Mouse (Mus musculus) heart, postnatal 0 days (tissue): ENCODE results near the gene Rwdd3. TPM values are rescaled to one million over a fixed set of nuclear protein-coding genes. Genes with fewer than 3 reads are reported as not detected.

ENCODE experiments used
- ATAC-seq: fragments of 200-750 bp; cut with Nextera tagmentation; 2 replicates; pipeline ENCODE4 v1.8.0; 2017; ENCODE audit warnings: low read depth, moderate number of reproducible peaks, moderate library complexity; ENCODE audit not compliant: insufficient read depth
- DNase-seq: peaks from one replicate; pipeline ENCODE4 v3.0.0-alpha.2; 2016; ENCODE audit warnings: low spot score
- H3K27ac ChIP-seq: fragments of 300-500 bp; sonication (generic); 2 replicates; pipeline ENCODE4 v1.5.1; 2014; ENCODE audit warnings: low read depth, mild to moderate bottlenecking
- H3K27me3 ChIP-seq: fragments of 300-500 bp; sonication (generic); 2 replicates; pipeline ENCODE4 v1.6.1; 2014; ENCODE audit warnings: low read length, mixed read lengths; ENCODE audit not compliant: control insufficient read depth, insufficient read depth
- H3K36me3 ChIP-seq: fragments of 300-500 bp; sonication (generic); replicated peaks from 2 replicates; pipeline ENCODE4 v1.6.1; 2014; ENCODE audit warnings: low read length, mixed read lengths; ENCODE audit not compliant: control insufficient read depth, insufficient read depth
- H3K4me1 ChIP-seq: fragments of 300-500 bp; sonication (generic); 2 replicates; pipeline ENCODE4 v1.6.1; 2014; ENCODE audit warnings: antibody characterized with exemption; ENCODE audit not compliant: control insufficient read depth, insufficient read depth
- H3K4me2 ChIP-seq: fragments of 300-500 bp; sonication (generic); 2 replicates; pipeline ENCODE4 v1.6.1; 2014; ENCODE audit warnings: low read depth, mild to moderate bottlenecking, low read length, moderate library complexity
- H3K4me3 ChIP-seq: fragments of 300-500 bp; sonication (generic); 2 replicates; pipeline ENCODE4 v1.5.1; 2014; ENCODE audit warnings: low read depth, low read length
- H3K9ac ChIP-seq: fragments of 300-500 bp; sonication (generic); replicated peaks from 2 replicates; pipeline ENCODE4 v1.6.1; 2014; ENCODE audit warnings: low read depth, low read length, mixed read lengths
- H3K9me3 ChIP-seq: fragments of 300-500 bp; sonication (generic); replicated peaks from 2 replicates; pipeline ENCODE4 v1.6.1; 2016; ENCODE audit warnings: low read length; ENCODE audit not compliant: control insufficient read depth
- CTCF ChIP-seq: IDR thresholded peaks from 2 replicates; pipeline ENCODE4 v1.5.1; 2016; ENCODE audit warnings: antibody characterized with exemption, control low read depth, low read depth
- EP300 ChIP-seq: IDR thresholded peaks from 2 replicates; pipeline ENCODE4 v1.6.1; 2016; ENCODE audit warnings: antibody characterized with exemption, low read depth
- WGBS: fragments of 180-500 bp; shearing (Covaris S2); extraction: QIAGEN DNeasy Blood & Tissue Kit; methylation state at CpG from one replicate; pipeline ENCODE4 v1.1.7; 2014; 5-methylcytosine and 5-hydroxymethylcytosine counted together
- polyA plus RNA-seq: library from polyadenylated mRNA; unstranded; fragments of >200 nt; fragmentation: Nextera tagmentation; extraction: Ambion mirVana; gene quantifications from 2 replicates; pipeline ENCODE4 v1.2.1, GENCODE M21; 2015
- total RNA-seq: library from RNA; depleted of rRNA; stranded (reverse); fragments of >200 nt; gene quantifications from 2 replicates; pipeline ENCODE4 v1.2.3, GENCODE M21; 2014; ENCODE audit warnings: low replicate concordance; rRNA removed

Gene Rwdd3
- total RNA-seq (not detected in 2 replicates), polyA plus RNA-seq (3.3 and 4.8 TPM in 2 replicates)

DNA sequence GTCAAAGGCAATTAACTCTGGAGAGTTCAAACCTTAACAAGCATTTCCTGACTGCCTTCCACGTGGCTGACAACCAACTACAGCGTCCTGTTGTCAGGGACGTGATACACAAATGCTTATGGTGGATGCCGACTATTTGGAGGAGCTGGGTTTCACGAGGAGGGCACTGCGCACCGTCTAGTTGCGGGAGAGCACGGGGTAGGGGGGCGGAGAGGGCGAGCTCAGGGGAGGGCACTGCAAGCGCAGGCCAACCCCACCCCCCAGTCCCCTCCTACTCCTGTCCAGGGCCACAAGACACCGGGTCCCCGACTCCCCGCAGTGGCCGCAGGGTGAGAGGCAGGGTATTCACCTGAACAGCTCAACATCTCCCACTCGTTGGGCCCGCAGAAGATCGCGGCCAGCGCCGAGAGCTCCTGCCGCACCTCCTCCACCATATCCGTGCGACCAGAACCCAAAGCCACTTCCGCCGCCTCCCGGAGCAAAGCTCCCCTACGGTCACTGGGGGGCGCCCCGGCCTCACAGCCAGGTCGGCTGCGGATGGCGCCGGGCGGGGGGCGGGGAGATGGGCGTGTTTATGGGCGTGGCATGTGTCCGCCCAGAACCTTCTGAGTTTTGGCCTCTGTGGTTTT, at the start of gene Rwdd3:
TSS of gene Rwdd3 (minus strand) at position 453 of the 629 bp plus-strand sequence.
- Histone ChIP-seq H3K9me3 (no peaks in the 10 kb centered on the region), H3K4me3 (peak within 1 kb of the TSS; percentile 65), H3K27me3 (no peaks in the 10 kb centered on the region), H3K4me2 (peak within 1 kb of the TSS; percentile 73), H3K36me3 (no peaks in the 10 kb centered on the region), H3K4me1 (no peaks in the 10 kb centered on the region), H3K27ac (peak within 1 kb of the TSS; percentile 54; the same call in 1 of the 2 replicates), H3K9ac (peak within 1 kb of the TSS; percentile 54)
- peak; percentile 96 for ATAC-seq
- DNase-seq: peak; percentile 84
- under 1% methylated on average over 40 of the region's 40 CpGs for WGBS
- TF ChIP-seq CTCF (peak; percentile 92), EP300 (no peak)

DNA sequence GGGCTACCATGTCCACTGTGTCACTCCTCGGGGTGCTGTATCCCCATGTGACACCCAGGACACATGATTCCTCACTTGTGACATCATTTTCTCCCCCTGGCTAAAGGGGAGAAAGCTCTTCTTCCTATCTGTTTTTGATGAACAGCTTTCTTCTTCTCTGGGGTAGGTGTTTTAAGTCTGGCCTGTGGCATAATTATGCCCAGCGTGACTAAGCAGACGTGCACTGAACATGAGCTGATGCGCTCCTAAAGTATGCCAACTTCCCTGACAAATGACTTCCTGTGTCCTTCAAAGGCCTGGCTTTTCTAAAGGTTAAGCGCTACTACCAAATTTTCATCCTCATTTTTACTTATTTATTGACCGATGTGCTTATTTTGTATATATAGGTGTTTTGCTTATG, 45.5 kb upstream of the Rwdd3 start:
- H3K27ac ChIP-seq: no peak overlapping the region
- H3K4me1 ChIP-seq: peaks cover 3% of the 10 kb centered on the region; the same call in 1 of the 2 replicates
- H3K27me3 ChIP-seq: no peaks in the 10 kb centered on the region
- H3K9me3 ChIP-seq: no peaks in the 10 kb centered on the region
- H3K4me3 ChIP-seq: no peak overlapping the region
- DNase-seq (no peak), ATAC-seq (no peak)
- no peak overlapping the region for H3K9ac ChIP-seq
- no peaks in the 10 kb centered on the region for H3K36me3 ChIP-seq
- no peak overlapping the region for H3K4me2 ChIP-seq
- no peak for TF ChIP-seq CTCF
- TF ChIP-seq EP300: no peak
- 84% methylated on average over 6 of the region's 6 CpGs for WGBS

DNA sequence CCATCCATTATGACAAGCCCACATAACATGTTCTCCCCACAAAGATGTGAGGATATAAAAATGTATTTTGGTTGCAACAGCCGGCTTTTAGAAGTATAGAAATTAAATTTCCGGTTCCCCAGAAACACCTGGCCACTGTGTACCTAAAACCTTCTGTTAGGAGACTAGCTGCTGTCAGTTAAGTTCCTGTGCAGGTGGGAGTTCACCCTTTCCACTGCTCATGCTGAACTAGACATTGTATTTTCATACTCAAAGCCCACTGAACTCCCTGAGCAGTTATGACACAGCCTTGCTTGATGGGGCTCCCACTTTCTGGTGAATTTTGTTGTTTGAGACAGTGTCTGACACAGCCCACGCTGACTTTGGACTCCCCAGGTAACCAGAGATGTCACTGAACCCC, 42.0 kb upstream of the Rwdd3 start:
- DNase-seq (no peak), ATAC-seq (no peak)
- H3K27ac ChIP-seq: no peak overlapping the region; the same call in 1 of the 2 replicates
- no peak overlapping the region for H3K9ac ChIP-seq
- no peaks in the 10 kb centered on the region for H3K4me1 ChIP-seq
- 71% methylated on average over 3 of the region's 3 CpGs for WGBS
- no peaks in the 10 kb centered on the region for H3K9me3 ChIP-seq
- no peaks in the 10 kb centered on the region for H3K36me3 ChIP-seq
- no peak overlapping the region for H3K4me3 ChIP-seq
- no peak for TF ChIP-seq EP300
- TF ChIP-seq CTCF: no peak
- no peak overlapping the region for H3K4me2 ChIP-seq
- H3K27me3 ChIP-seq: no peaks in the 10 kb centered on the region

- no peaks in the 10 kb centered on the region for H3K27me3 ChIP-seq
- H3K4me3 ChIP-seq: no peak overlapping the region
- no peaks in the 10 kb centered on the region for H3K4me1 ChIP-seq
- H3K36me3 ChIP-seq: no peaks in the 10 kb centered on the region
- H3K9ac ChIP-seq: no peak overlapping the region
- H3K27ac ChIP-seq: no peak overlapping the region
- TF ChIP-seq CTCF (0 out of 2 replicates have a peak, but pooled peaks have one; percentile 2), EP300 (no peak)
- DNase-seq (no peak), ATAC-seq (no peak)
- H3K9me3 ChIP-seq: no peaks in the 10 kb centered on the region
- no peak overlapping the region for H3K4me2 ChIP-seq
- 31% methylated on average over 1 of the region's 1 CpGs for WGBS
Observed at GRCm38 (mm10) chr3:121212156-121212555, 40.7 kb upstream of the Rwdd3 start.

DNA sequence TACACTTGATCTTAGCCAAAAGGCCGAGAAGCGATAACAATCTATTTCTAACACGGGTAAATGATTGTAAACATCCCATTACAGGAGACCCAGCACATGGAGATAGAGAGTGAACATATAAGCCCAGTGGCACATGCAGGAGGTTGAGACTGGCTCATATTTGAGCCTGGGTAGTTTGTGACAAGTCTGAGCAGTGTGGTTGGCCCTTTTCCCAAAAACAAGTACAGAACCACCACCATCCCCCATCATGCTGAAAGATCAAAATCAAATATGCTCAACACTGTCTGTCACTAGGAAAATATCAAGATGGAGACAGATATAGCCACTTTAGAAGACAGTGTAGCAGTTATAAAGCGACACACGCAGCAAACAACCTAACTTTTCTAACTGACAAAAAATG, 37.5 kb upstream of the Rwdd3 start:
- WGBS: 86% methylated on average over 5 of the region's 5 CpGs
- Histone ChIP-seq H3K36me3 (no peaks in the 10 kb centered on the region), H3K4me2 (no peak overlapping the region), H3K9me3 (no peaks in the 10 kb centered on the region), H3K27me3 (no peaks in the 10 kb centered on the region), H3K9ac (no peak overlapping the region), H3K4me1 (no peaks in the 10 kb centered on the region), H3K4me3 (no peak overlapping the region), H3K27ac (no peak overlapping the region)
- ATAC-seq: no peak
- TF ChIP-seq EP300 (no peak), CTCF (no peak)
- no peak for DNase-seq
